Mouse (Mus musculus) layer of hippocampus, adult 2 months (tissue): Measurements from ENCODE around the gene Ptges. TPM values are rescaled to one million over a fixed set of nuclear protein-coding genes. Genes with fewer than 3 reads are reported as not detected.
"Not testable (repeated sequence)": the region's sequence is repeated elsewhere in the genome, so short reads cannot be mapped to it uniquely, and the experiment has no call there.

ENCODE experiments used
- DNase-seq, 2 experiments: peaks; one replicate each; pipeline ENCODE4 v3.0.0; 2022; ENCODE audit warnings: low spot score in 2 of 2
- H3K27ac ChIP-seq: fragments of 200-600 bp; 2 replicates; pipeline ENCODE4 v1.8.1; 2022
- H3K4me3 ChIP-seq: fragments of 200-600 bp; 2 replicates; pipeline ENCODE4 v1.8.1; 2022; ENCODE audit warnings: mild to moderate bottlenecking
- CTCF ChIP-seq: fragments of 200-600 bp; conservative IDR thresholded peaks from 2 replicates; pipeline ENCODE4 v1.8.1; 2022; ENCODE audit warnings: antibody characterized with exemption, mild to moderate bottlenecking, moderate library complexity
- long read RNA-seq, 2 experiments: library from polyadenylated mRNA; stranded (forward); transcript quantifications; one replicate each; pipeline ENCODE4 v2.0.0; 2021; ENCODE audit warnings: borderline mapping rate in 2 of 2
- total RNA-seq, 2 experiments: library from RNA; stranded (reverse); gene quantifications; 2 replicates each; pipeline ENCODE4 v1.2.3; 2021

The Ptges gene
- 1 to 10 TPM; 4.2 to 4.5 TPM for total RNA-seq
- long read RNA-seq, experiment 1, partial matches to known transcripts: 0 of 1 reads
- long read RNA-seq, experiment 1, other reads (novel, unspliced or antisense): 0 of 1 reads
- long read RNA-seq, experiment 2, partial matches to known transcripts: 0 of 2 reads
- long read RNA-seq, experiment 2, other reads (novel, unspliced or antisense): 0 of 2 reads

DNA sequence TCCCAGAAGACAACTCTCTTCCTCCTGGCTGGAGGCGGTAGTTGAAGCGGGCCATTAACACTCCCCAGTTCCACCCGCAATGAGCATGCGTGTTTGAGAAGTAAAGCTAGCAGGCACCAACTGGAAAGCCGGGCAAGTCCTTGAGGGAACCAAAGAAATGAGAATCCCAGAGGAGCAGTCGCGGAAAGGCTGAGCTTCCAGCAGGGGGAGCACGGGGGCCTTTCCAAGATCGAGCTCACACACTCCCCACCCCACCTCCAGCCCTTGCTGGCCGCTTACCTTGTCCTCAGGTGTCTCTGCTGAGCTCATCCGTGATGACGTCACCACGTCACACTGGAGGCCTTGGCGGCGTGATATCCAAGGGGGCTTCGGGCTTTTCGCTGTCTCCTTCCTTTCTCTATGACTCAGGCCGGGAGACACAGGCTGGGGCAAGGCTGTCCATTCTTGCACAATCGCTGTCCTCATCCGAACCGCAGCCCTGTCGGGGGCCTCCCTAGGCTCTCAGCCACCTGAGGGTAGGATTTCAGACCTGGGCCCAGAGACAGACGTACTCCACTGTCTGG, at the start of gene Ptges:
Gene Ptges (minus strand): TSS at position 381 of the 563 bp plus-strand sequence.
- Histone ChIP-seq H3K4me3 (peak within 1 kb of the TSS; percentile 38; the same call in 1 of the 2 replicates), H3K27ac (peak within 1 kb of the TSS; percentile 33; the same call in 1 of the 2 replicates)
- peak; percentile 70 to 74 for DNase-seq
- TF ChIP-seq CTCF: peak; percentile 82

- TF ChIP-seq CTCF: peak; percentile 58
- Histone ChIP-seq H3K4me3 (peak within 1 kb of the TSS; percentile 90), H3K27ac (peak within 1 kb of the TSS; percentile 95)
- peak; percentile 90 to 93 for DNase-seq
Observed at GRCm38 (mm10) chr2:30967352-30968327, 38.0 kb upstream of the Ptges start, which contains the start of gene Tor1a. TSS of gene Tor1a (minus strand) at chr2:30967933.

DNA sequence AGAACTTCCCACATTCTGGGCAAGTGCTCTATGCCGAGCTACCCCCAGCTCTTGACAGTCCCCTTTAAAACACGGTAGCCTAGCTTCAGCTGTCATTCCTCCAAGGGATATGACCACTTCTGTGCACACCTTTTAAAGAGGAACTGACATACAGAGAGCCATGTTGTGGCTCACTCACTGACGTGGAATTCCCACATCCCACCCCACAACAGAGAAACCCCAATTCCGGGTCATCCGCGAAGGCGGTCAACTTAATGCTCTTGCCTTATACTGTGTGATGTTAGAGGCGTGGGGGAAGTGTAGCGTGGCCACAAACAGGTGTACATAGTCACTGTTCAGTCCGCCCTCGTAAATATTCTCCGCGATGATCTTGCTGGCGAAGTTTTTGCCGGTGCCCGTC, 37.2 kb upstream of the Ptges start:
- H3K4me3 ChIP-seq: peak overlapping the region; percentile 90
- H3K27ac ChIP-seq: peak overlapping the region; percentile 95
- TF ChIP-seq CTCF: no peak
- DNase-seq: no peak

DNA sequence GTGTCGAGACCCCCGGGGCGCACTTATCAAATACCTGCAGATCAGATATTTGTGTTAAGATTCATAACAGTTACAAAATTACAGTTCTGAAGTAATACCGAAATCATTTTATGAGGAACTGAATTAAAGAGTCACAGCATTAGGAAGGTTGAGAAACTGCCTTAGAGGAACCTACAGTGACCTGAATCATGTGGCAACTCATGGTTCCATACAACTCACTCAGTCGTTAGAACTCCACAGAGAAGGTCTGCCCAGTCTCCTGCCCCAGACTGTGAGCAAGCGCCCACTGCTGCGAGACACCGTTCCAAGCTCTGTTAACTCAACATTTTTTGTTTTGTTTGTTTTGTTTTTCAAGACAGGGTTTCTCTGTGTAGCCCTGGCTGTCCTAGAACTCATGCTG, 36.0 kb upstream of the Ptges start:
- no peak for TF ChIP-seq CTCF
- no peak for DNase-seq
- Histone ChIP-seq H3K4me3 (peak overlapping the region; percentile 29; the same call in 1 of the 2 replicates), H3K27ac (no peak overlapping the region)

- H3K4me3 ChIP-seq: no peak overlapping the region
- peak overlapping the region; percentile 87 for H3K27ac ChIP-seq
- TF ChIP-seq CTCF: no peak
- no peak for DNase-seq
Observed at GRCm38 (mm10) chr2:30962570-30963254, 33.0 kb upstream of the Ptges start.

DNA sequence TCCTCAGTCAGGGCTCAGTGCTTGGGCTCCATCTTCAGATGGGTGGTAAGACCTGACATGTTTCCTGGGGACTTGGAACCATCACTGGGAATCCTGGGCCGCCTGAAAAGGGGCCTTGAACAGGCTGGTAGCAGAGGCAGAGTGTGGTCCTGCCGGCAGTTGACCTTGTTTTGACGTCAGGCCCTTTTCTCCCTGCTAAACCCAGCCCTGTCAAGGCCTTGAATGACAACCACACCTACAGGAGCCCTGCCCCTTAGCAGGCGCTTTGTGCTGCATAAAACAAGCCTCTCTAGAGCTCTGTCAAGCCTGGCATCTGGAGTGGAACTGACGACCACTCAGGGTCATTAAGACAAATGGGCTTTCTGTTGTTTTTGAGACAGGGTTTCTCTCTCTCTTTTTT, 30.2 kb upstream of the Ptges start:
- TF ChIP-seq CTCF: no peak

DNA sequence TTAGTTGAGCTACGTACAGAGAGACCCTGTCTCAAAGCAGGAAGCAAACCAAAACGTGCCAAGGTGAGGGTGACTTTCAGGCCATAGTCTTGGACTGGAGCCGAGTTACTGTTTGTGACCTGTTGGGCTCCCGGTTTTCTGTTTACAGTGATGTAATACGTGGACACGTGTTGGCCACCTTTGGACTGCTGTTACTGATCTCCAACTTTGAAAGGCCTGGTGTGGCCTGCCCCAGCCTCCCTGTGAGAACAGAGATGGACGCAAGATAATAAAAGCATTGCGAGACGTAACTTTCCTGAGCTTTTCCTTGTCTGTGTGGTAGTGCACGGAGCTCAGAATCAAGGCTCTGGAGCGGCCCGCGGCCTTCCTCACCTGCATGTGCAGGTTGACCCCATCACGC, 29.1 kb upstream of the Ptges start:
- no peak for TF ChIP-seq CTCF
- H3K4me3 ChIP-seq: no peak overlapping the region
- DNase-seq: no peak
- no peak overlapping the region for H3K27ac ChIP-seq

More for the DNA sequence above, 30.2 kb upstream of the Ptges start:
- no peak overlapping the region for H3K4me3 ChIP-seq
- DNase-seq: no peak
- H3K27ac ChIP-seq: no peak overlapping the region

GRCm38 (mm10) chr2:30957511-30957910, 27.8 kb upstream of the Ptges start:
- H3K4me3 ChIP-seq: no peak overlapping the region
- DNase-seq: no peak
- H3K27ac ChIP-seq: no peak overlapping the region
- no peak for TF ChIP-seq CTCF

DNA sequence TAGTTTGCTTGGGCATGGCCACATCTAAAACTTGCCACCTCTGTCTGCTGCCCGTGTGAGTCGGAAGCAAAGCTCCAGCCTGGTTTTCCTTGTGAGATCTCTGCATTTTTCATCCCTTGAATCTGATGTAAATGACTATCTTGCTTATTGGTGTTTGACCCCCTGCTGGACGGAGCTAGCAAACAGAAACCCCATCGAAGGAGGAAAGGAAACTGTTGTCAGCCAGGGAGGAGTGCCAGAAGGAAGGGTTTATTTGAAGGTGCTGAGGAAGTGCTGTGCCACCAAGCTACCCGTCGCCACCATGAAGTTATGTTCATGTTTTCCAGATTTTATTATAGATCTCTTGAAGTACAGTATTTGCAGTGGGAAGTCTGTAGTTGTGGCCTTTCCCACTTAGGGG, 25.1 kb upstream of the Ptges start:
- H3K4me3 ChIP-seq: peak overlapping the region; percentile 25
- no peak overlapping the region for H3K27ac ChIP-seq
- no peak; the same call in 1 of the 2 replicates for TF ChIP-seq CTCF
- DNase-seq: no peak

DNA sequence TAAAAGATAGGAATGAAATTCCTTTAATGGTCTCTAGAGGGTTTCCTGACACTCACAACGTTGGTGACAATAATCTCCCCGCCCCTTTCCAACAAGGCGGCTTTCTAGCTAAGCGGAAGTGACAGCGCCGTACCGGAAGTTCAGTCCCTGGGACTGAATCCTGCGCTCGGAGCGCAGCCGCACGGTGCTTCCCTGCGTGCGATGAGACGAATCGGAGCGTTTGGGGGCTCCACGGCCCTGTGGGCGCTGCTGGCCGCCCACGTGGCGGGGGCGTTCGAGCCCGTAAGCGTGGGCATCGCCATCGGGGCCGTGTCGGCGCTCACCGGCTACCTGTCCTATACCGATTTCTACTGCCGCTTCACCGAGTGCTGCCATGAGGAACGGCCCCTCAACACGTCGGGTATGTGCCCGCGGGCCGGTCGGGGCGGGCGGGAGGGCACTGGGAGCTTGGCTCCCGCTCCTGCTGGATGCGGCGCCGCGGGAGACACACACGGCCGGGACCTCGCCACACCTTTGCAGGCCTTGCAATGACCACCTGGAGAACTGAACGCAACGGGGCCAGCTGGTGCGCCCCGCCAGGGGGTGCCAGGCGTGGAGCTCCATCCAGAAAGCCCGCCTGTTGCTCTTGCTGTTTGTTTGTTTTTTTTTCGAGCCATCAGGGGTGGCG, 23.3 kb upstream of the Ptges start, which contains the start of gene Tor1b:
Gene Tor1b (plus strand): TSS at position 136 of the 667 bp plus-strand sequence.
- peak within 1 kb of the TSS; percentile 93 for H3K27ac ChIP-seq
- H3K4me3 ChIP-seq: peak within 1 kb of the TSS; percentile 86
- peak; percentile 59 for TF ChIP-seq CTCF
- peak; percentile 84 to 91 for DNase-seq

DNA sequence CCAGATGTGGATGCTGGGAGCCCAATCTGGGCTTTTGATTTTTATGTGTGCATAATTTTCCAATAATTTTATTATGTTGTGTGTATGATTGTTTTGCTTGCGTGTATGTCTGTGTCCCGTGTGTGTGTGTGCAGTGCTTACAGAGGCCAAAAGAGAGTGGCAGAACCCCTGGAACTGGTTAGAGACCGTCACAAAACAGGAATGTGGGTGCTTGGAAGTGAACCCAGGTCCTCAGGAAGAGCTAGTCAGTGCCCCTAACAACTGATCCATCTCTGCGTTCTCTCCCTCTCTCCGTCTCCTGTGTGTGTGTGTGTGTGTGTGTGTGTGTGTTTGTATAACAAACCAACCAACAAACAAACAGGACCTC, 22.8 kb upstream of the Ptges start:
- DNase-seq: no peak
- Histone ChIP-seq H3K4me3 (peak overlapping the region; percentile 86), H3K27ac (peak overlapping the region; percentile 93)
- TF ChIP-seq CTCF: no peak

GRCm38 (mm10) chr2:30942603-30943011, 12.9 kb upstream of the Ptges start:
- peak; percentile 47 to 61 for DNase-seq
- Histone ChIP-seq H3K4me3 (peak overlapping the region; percentile 60), H3K27ac (peak overlapping the region; percentile 64)
- peak; percentile 96 for TF ChIP-seq CTCF

DNA sequence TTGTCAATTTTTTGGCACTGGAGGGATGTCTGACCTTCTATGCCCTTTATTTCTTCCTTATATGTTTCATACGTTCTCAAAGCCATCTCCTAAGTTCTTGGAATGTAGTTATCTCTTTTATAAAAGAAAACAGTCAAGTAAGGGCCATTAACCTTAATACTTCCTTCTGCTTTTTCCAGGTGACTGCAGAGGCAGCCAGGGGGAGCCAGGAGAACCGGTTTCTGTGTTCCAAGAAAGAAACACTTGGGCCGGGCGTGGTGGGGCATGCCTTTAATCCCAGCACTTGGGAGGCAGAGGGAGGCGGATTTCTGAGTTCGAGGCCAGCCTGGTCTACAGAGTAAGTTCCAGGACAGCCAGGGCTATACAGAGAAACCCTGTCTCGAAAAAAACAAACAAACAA, 12.5 kb upstream of the Ptges start:
- peak overlapping the region; percentile 60 for H3K4me3 ChIP-seq
- H3K27ac ChIP-seq, DNase-seq: not testable (repeated sequence)
